Mouse (Mus musculus): ENCODE data around the gene Pik3ap1. TPM values are rescaled to one million over a fixed set of nuclear protein-coding genes. Genes with fewer than 3 reads are reported as not detected.

Gene Pik3ap1
- total and polyA plus RNA-seq, 3 experiments = 0.12 to 0.40 TPM; not detected in 1

GRCm38 (mm10) chr19:41282216-41282615 is 102.7 kb downstream of the Pik3ap1 start:
- Histone ChIP-seq H3K9me3 (replicated peaks; ENCODE audit: insufficient read depth, low read length) (no peaks in the 10 kb centered on the region), H3K36me3 (ENCODE audit: control insufficient read depth in 1 of 2, insufficient read depth in 2 of 2, low read length in 2 of 2) (no peaks in the 10 kb centered on the region), H3K9ac (ENCODE audit: control insufficient read depth, low read depth, low read length, poor library complexity, severe bottlenecking) (no peak overlapping the region), H3K4me1 (ENCODE audit: control insufficient read depth in 1 of 2, insufficient read depth in 2 of 2, low read length in 2 of 2) (no peaks in the 10 kb centered on the region), H3K79me2 (ENCODE audit: control insufficient read depth, insufficient read depth, low read length, poor library complexity) (no peaks in the 10 kb centered on the region), H3K27me3 (ENCODE audit: control insufficient read depth in 1 of 2, insufficient read depth in 2 of 2, low read length in 2 of 2) (no peaks in the 10 kb centered on the region; a peak in 1 of 4 replicates), H3K4me3 (ENCODE audit: control insufficient read depth in 1 of 2, insufficient read depth in 1 of 2, low read depth in 2 of 2, low read length in 2 of 2) (no peak overlapping the region), H3K27ac (ENCODE audit: control insufficient read depth, low read depth, low read length) (no peak overlapping the region)
- no peak for TF ChIP-seq MAFK (IDR thresholded peaks at IDR 0.05; ENCODE audit: borderline replicate concordance, low read depth, low read length)
- TF ChIP-seq NELFE (IDR thresholded peaks at IDR 0.05; ENCODE audit: low read depth, low read length) = no peak
- TF ChIP-seq MAZ (IDR thresholded peaks at IDR 0.05; ENCODE audit: low read depth, low read length) = no peak
- no peak for TF ChIP-seq ELF1 (IDR thresholded peaks at IDR 0.05; ENCODE audit: low read depth, low read length)
- TF ChIP-seq SMC3 (IDR thresholded peaks at IDR 0.05; ENCODE audit: low read depth, low read length) = no peak
- no peak for TF ChIP-seq EP300 (IDR thresholded peaks at IDR 0.05; ENCODE audit: low read depth in 1 of 2, low read length in 2 of 2)
- TF ChIP-seq CTCF (IDR thresholded peaks at IDR 0.05 in 2 of 3, conservative IDR thresholded peaks at IDR 0.05 in 1 of 3; ENCODE audit: control insufficient read depth in 1 of 3, insufficient read depth in 1 of 3, low read depth in 2 of 3, low read length in 3 of 3, poor library complexity in 1 of 3, severe bottlenecking in 1 of 3) = no peak
- no peak for TF ChIP-seq MEF2A (IDR thresholded peaks at IDR 0.05; ENCODE audit: extremely low read depth, insufficient replicate concordance, low read depth, low read length, poor library complexity, severe bottlenecking)
- no peak for TF ChIP-seq TAL1 (IDR thresholded peaks at IDR 0.05; ENCODE audit: low read length)
- TF ChIP-seq GABPA (IDR thresholded peaks at IDR 0.05; ENCODE audit: low read depth, low read length) = no peak
- TF ChIP-seq ZC3H11A (IDR thresholded peaks at IDR 0.05; ENCODE audit: low read depth, low read length) = no peak
- TF ChIP-seq MXI1 (IDR thresholded peaks at IDR 0.05; ENCODE audit: low read depth, low read length) = no peak
- TF ChIP-seq RCOR1 (IDR thresholded peaks at IDR 0.05; ENCODE audit: low read depth, low read length) = no peak
- DNase-seq (ENCODE audit: low read depth, low spot score) = no peak

- Histone ChIP-seq H3K9me3 (replicated peaks; ENCODE audit: insufficient read depth, low read length) (no peaks in the 10 kb centered on the region), H3K4me3 (ENCODE audit: control insufficient read depth in 1 of 2, insufficient read depth in 1 of 2, low read depth in 2 of 2, low read length in 2 of 2) (no peak overlapping the region), H3K27me3 (ENCODE audit: control insufficient read depth in 1 of 2, insufficient read depth in 2 of 2, low read length in 2 of 2) (no peaks in the 10 kb centered on the region), H3K36me3 (ENCODE audit: control insufficient read depth in 1 of 2, insufficient read depth in 2 of 2, low read length in 2 of 2) (no peaks in the 10 kb centered on the region), H3K79me2 (ENCODE audit: control insufficient read depth, insufficient read depth, low read length, poor library complexity) (no peaks in the 10 kb centered on the region), H3K4me1 (ENCODE audit: control insufficient read depth in 1 of 2, insufficient read depth in 2 of 2, low read length in 2 of 2) (no peaks in the 10 kb centered on the region), H3K9ac (ENCODE audit: control insufficient read depth, low read depth, low read length, poor library complexity, severe bottlenecking) (no peak overlapping the region), H3K27ac (ENCODE audit: control insufficient read depth, low read depth, low read length) (no peak overlapping the region)
- TF ChIP-seq CTCF (IDR thresholded peaks at IDR 0.05 in 2 of 3, conservative IDR thresholded peaks at IDR 0.05 in 1 of 3; ENCODE audit: control insufficient read depth in 1 of 3, insufficient read depth in 1 of 3, low read depth in 2 of 3, low read length in 3 of 3, poor library complexity in 1 of 3, severe bottlenecking in 1 of 3) (no peak), NRF1 (IDR thresholded peaks at IDR 0.05; ENCODE audit: insufficient read depth, low read depth, low read length, poor library complexity, severe bottlenecking) (no peak), ELF1 (IDR thresholded peaks at IDR 0.05; ENCODE audit: low read depth, low read length) (no peak), RAD21 (IDR thresholded peaks at IDR 0.05; ENCODE audit: low read depth, low read length) (no peak), POLR2AphosphoS5 (IDR thresholded peaks at IDR 0.05; ENCODE audit: borderline replicate concordance, low read depth, low read length) (no peak), USF1 (IDR thresholded peaks at IDR 0.05; ENCODE audit: low read depth, low read length) (no peak), EP300 (IDR thresholded peaks at IDR 0.05; ENCODE audit: low read depth in 1 of 2, low read length in 2 of 2) (no peak), KAT2A (conservative IDR thresholded peaks at IDR 0.05; ENCODE audit: low read depth, low read length) (no peak), USF2 (IDR thresholded peaks at IDR 0.05; ENCODE audit: borderline replicate concordance in 1 of 2, insufficient read depth in 1 of 2, low read depth in 1 of 2, low read length in 2 of 2) (no peak), NELFE (IDR thresholded peaks at IDR 0.05; ENCODE audit: low read depth, low read length) (no peak), RCOR1 (IDR thresholded peaks at IDR 0.05; ENCODE audit: low read depth, low read length) (no peak), POLR2AphosphoS2 (IDR thresholded peaks at IDR 0.05; ENCODE audit: low read length) (no peak), TBP (IDR thresholded peaks at IDR 0.05; ENCODE audit: low read depth, low read length) (no peak), ETS1 (IDR thresholded peaks at IDR 0.05; ENCODE audit: low read depth, low read length) (no peak), MYB (IDR thresholded peaks at IDR 0.05; ENCODE audit: low read depth, low read length) (no peak), MAFK (IDR thresholded peaks at IDR 0.05; ENCODE audit: borderline replicate concordance, low read depth, low read length) (no peak), TAL1 (IDR thresholded peaks at IDR 0.05; ENCODE audit: low read length) (no peak), GABPA (IDR thresholded peaks at IDR 0.05; ENCODE audit: low read depth, low read length) (no peak), SIN3A (IDR thresholded peaks at IDR 0.05; ENCODE audit: low read length) (no peak)
- DNase-seq (ENCODE audit: low read depth, low spot score) = no peak
Observed at GRCm38 (mm10) chr19:41279724-41280244, 105.1 kb downstream of the Pik3ap1 start.
